In the genomic region with DNA sequence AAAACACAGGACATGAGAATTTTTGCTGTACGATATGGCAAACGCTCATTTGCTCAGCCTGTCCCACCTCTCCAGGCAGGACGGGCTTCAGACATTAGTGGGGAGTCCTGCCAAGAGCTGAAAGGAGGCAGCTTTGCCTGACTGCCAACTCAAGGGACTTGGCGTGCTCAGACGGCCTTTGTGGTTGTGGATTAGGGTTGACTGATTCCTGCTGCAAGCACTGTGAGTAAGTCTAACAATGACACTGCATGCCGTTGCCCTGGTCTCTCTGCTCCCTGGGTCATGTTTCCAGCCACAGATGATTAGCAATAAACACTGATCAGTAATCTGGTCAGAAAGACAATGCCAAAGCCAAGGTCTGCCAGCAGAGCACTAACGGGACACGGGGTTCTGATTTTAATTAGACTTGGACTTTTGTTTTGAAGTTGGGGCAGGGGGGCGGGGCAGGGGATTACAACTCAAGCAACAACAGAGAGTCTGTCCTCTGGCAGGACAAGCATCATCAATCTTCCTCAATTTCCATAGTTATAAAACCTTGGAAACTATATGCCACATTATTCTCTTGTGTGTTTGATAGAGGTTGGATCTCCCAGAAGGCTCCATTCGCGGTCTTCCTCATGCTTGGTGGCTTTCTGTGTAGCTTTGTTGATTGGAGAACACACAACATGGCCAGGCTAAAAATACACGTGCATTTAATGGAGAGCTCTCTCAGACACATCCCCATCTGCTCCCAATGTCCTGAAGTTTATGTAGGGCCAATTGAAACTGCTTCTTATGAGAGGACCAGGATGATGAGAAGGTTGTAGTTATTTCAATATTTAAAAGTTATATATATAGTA, we compare ENCODE assay signal across 9 mouse cellular contexts.
DNase-seq lines count a peak whose midpoint lies in the region; ATAC-seq and TF ChIP-seq lines count a peak whose summit lies in the region.
"Had no signal": no experiment of that assay in that cellular context is flagged by ENCODE, and none has a peak within 500 bp of the region (broad histone marks: within the 10 kb centered on the region; RNA-seq: fewer than 3 reads in every experiment).

No protein-coding gene starts in this region.

- no peaks in the 10 kb centered on the region for H3K4me1 ChIP-seq in lung, embryonic 14.5 days (ENCODE audit: insufficient read depth)
- no peaks in the 10 kb centered on the region for H3K4me1 ChIP-seq in lung, postnatal 0 days (ENCODE audit: insufficient read depth, low read depth, low read length)
- H3K4me1 ChIP-seq in embryonic facial prominence, embryonic 15.5 days, result 0 out of 2 replicates have a peak, but pooled peaks cover 4% of the 10 kb centered on the region
- no peaks in the 10 kb centered on the region for H3K4me1 ChIP-seq in neural tube, embryonic 14.5 days (ENCODE audit: control insufficient read depth, insufficient read depth, low read length)
- H3K4me1 ChIP-seq: liver, embryonic 13.5 days had no signal

- no peaks in the 10 kb centered on the region for H3K9me3 ChIP-seq in lung, embryonic 14.5 days (ENCODE audit: low read depth, low read length)
- H3K9me3 ChIP-seq in lung, postnatal 0 days (ENCODE audit: low read length), result no peaks in the 10 kb centered on the region
- H3K9me3 ChIP-seq in embryonic facial prominence, embryonic 15.5 days (replicated peaks), result no peaks in the 10 kb centered on the region
- no peaks in the 10 kb centered on the region for H3K9me3 ChIP-seq in neural tube, embryonic 14.5 days (ENCODE audit: control insufficient read depth, low read length)
- H3K9me3 ChIP-seq: liver, embryonic 13.5 days had no signal

- no peak for TF ChIP-seq EP300 in lung, postnatal 0 days (IDR thresholded peaks at IDR 0.05)

- H3K4me2 ChIP-seq in lung, embryonic 14.5 days, result no peak overlapping the region
- H3K4me2 ChIP-seq in lung, postnatal 0 days (replicated peaks; ENCODE audit: low read depth, low read length), result no peak overlapping the region
- no peak overlapping the region for H3K4me2 ChIP-seq in embryonic facial prominence, embryonic 15.5 days (replicated peaks)
- no peak overlapping the region for H3K4me2 ChIP-seq in neural tube, embryonic 14.5 days (ENCODE audit: low read depth, low read length)
- H3K4me2 ChIP-seq: liver, embryonic 13.5 days had no signal

- no peak for TF ChIP-seq CTCF in lung, embryonic 14.5 days (IDR thresholded peaks at IDR 0.05; ENCODE audit: low read depth)
- no peak for TF ChIP-seq CTCF in lung, postnatal 0 days (IDR thresholded peaks at IDR 0.05)

- H3K4me3 ChIP-seq in lung, embryonic 14.5 days (ENCODE audit: low read depth, low read length), result no peak overlapping the region
- no peak overlapping the region for H3K4me3 ChIP-seq in lung, postnatal 0 days (ENCODE audit: low read depth, low read length)
- H3K4me3 ChIP-seq in embryonic facial prominence, embryonic 15.5 days (replicated peaks), result no peak overlapping the region
- H3K4me3 ChIP-seq in neural tube, embryonic 14.5 days (ENCODE audit: low read depth, low read length), result no peak overlapping the region
- H3K4me3 ChIP-seq: liver, embryonic 13.5 days had no signal

- DNase-seq in lung, embryonic 14.5 days, result peak; percentile 23
- DNase-seq in lung, postnatal 0 days (ENCODE audit: low spot score), result no peak
- DNase-seq in heart, postnatal 14 days, result peak; percentile 12 to 18
- DNase-seq in layer of hippocampus, postnatal 36 days, result peak; percentile 11 to 25
- no peak for DNase-seq in cerebellum, adult 18-20 months
- DNase-seq: liver, embryonic 13.5 days had no signal

- H3K27ac ChIP-seq in lung, embryonic 14.5 days (ENCODE audit: low read depth), result no peak overlapping the region
- H3K27ac ChIP-seq in lung, postnatal 0 days (ENCODE audit: low read length), result no peak overlapping the region
- H3K27ac ChIP-seq in embryonic facial prominence, embryonic 15.5 days (replicated peaks), result 0 out of 2 replicates have a peak overlapping the region, but pooled peaks have one; percentile 28
- H3K27ac ChIP-seq in neural tube, embryonic 14.5 days (ENCODE audit: low read depth, low read length), result no peak overlapping the region
- H3K27ac ChIP-seq: liver, embryonic 13.5 days had no signal

- H3K9ac ChIP-seq in lung, embryonic 14.5 days, result no peak overlapping the region
- H3K9ac ChIP-seq in lung, postnatal 0 days (replicated peaks; ENCODE audit: low read depth), result no peak overlapping the region
- no peak overlapping the region for H3K9ac ChIP-seq in embryonic facial prominence, embryonic 15.5 days
- no peak overlapping the region for H3K9ac ChIP-seq in neural tube, embryonic 14.5 days (replicated peaks; ENCODE audit: low read depth, low read length)
- H3K9ac ChIP-seq: liver, embryonic 13.5 days had no signal

- no peaks in the 10 kb centered on the region for H3K36me3 ChIP-seq in lung, embryonic 14.5 days (ENCODE audit: insufficient read depth)
- no peaks in the 10 kb centered on the region for H3K36me3 ChIP-seq in lung, postnatal 0 days (ENCODE audit: insufficient read depth, low read length)
- H3K36me3 ChIP-seq in embryonic facial prominence, embryonic 15.5 days, result no peaks in the 10 kb centered on the region
- H3K36me3 ChIP-seq in neural tube, embryonic 14.5 days (ENCODE audit: control insufficient read depth, insufficient read depth, low read length), result no peaks in the 10 kb centered on the region
- H3K36me3 ChIP-seq: liver, embryonic 13.5 days had no signal

- ATAC-seq in lung, embryonic 14.5 days (ENCODE audit: insufficient read depth), result no peak
- no peak for ATAC-seq in lung, postnatal 0 days
- ATAC-seq in embryonic facial prominence, embryonic 15.5 days (ENCODE audit: insufficient number of reproducible peaks, low FRiP score, low TSS enrichment, low read depth), result peak; percentile 73
- peak; percentile 49; the same call in 1 of the 2 replicates for ATAC-seq in neural tube, embryonic 14.5 days (ENCODE audit: low read depth)
- no peak for ATAC-seq in inflammation-experienced regulatory T-cells, adult 6 months

- intact Hi-C loops in heart, postnatal 14 days (cut with DNase I), result no loop called here

- WGBS in lung, embryonic 14.5 days, result 69% methylated on average over 12 of the region's 12 CpGs
- WGBS in lung, postnatal 0 days, result 69% methylated on average over 12 of the region's 12 CpGs
- WGBS in embryonic facial prominence, embryonic 15.5 days, result 35% methylated on average over 12 of the region's 12 CpGs
- WGBS in neural tube, embryonic 14.5 days, result 58% methylated on average over 12 of the region's 12 CpGs

- no peaks in the 10 kb centered on the region for H3K27me3 ChIP-seq in lung, embryonic 14.5 days (ENCODE audit: insufficient read depth, low read length)
- H3K27me3 ChIP-seq in lung, postnatal 0 days (replicated peaks; ENCODE audit: insufficient read depth, low read length), result no peaks in the 10 kb centered on the region
- H3K27me3 ChIP-seq in embryonic facial prominence, embryonic 15.5 days, result no peaks in the 10 kb centered on the region
- no peaks in the 10 kb centered on the region for H3K27me3 ChIP-seq in neural tube, embryonic 14.5 days (ENCODE audit: control insufficient read depth, insufficient read depth, low read length)
- H3K27me3 ChIP-seq: liver, embryonic 13.5 days had no signal

Comparison
In these comparisons a context has a peak if more than half of its experiments do, and no peak if none do; other contexts are left out.
1. DNase-seq: peak in lung, embryonic 14.5 days (single experiment), heart, postnatal 14 days (2 of 2) and layer of hippocampus, postnatal 36 days (2 of 2); none in lung, postnatal 0 days (single experiment) and cerebellum, adult 18-20 months (0 of 2).
2. ATAC-seq: peak in embryonic facial prominence, embryonic 15.5 days (single experiment) and neural tube, embryonic 14.5 days (single experiment); none in lung, embryonic 14.5 days (single experiment), lung, postnatal 0 days (single experiment) and inflammation-experienced regulatory T-cells, adult 6 months (single experiment).